ENCODE assay signal across 15 mouse cellular contexts in the genomic region with DNA sequence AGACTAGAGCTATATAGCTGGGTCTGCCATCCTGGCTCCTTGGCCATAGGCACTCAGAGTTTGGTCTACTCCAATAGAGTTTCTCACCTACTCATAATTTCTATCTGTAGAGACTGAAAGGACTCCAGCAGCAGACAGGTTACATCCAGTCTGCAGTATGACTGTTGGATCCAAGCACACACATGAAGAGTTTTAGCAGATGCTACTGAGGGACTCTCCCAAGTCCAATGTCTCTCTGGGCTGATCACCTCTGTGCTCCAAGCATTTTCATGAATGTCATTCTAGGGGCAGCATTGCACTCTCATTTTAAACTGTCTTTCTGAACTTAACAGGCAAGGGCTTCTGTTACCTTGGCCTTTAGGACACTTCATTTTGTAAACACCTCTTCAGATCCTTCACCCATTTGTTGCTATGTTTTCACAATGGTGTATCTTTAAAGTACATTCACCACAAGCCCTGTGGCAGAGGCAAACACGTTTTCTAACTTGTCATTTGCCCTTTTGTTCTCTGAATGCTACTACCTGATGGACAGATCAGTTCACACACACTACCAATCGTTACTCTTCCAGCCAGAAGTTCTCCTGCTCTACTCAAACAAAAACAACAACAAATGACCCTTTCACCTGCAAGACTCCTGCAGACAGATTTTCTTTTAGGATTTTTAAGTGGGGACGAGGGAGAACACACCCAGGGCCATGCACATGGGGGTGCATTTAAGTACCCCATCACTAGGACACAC.
"Had no signal": no experiment of that assay in that cellular context is flagged by ENCODE, and none has a peak within 500 bp of the region (broad histone marks: within the 10 kb centered on the region; RNA-seq: fewer than 3 reads in every experiment).

No protein-coding gene starts in this region.

- H3K9ac ChIP-seq: intestine, embryonic 15.5 days; limb, embryonic 12.5 days; liver, embryonic 14.5 days; midbrain, embryonic 12.5 days had no signal

- ATAC-seq: intestine, embryonic 15.5 days; lung, postnatal 0 days; midbrain, embryonic 16.5 days had no signal

- H3K4me3 ChIP-seq: intestine, embryonic 15.5 days; layer of hippocampus, adult 2 months; limb, embryonic 12.5 days; midbrain, embryonic 12.5 days had no signal

- H3K9me3 ChIP-seq: intestine, embryonic 15.5 days; limb, embryonic 12.5 days; midbrain, embryonic 12.5 days had no signal

- H3K27ac ChIP-seq: intestine, embryonic 15.5 days; layer of hippocampus, adult 2 months; limb, embryonic 12.5 days; liver, embryonic 14.5 days; midbrain, embryonic 12.5 days; stomach, postnatal 0 days had no signal

- DNase-seq: kidney, adult 18-20 months; kidney, postnatal 10 days; kidney, postnatal 4 days; lung, adult 2 months; lung, postnatal 36 days; right cerebral cortex, postnatal 14 days; thymus, postnatal 36 days had no signal

- H3K36me3 ChIP-seq: intestine, embryonic 15.5 days; limb, embryonic 12.5 days; midbrain, embryonic 12.5 days had no signal

- H3K27me3 ChIP-seq: intestine, embryonic 15.5 days; limb, embryonic 12.5 days; midbrain, embryonic 12.5 days had no signal

- H3K4me1 ChIP-seq: intestine, embryonic 15.5 days had no signal

- H3K4me2 ChIP-seq: intestine, embryonic 15.5 days; limb, embryonic 12.5 days; midbrain, embryonic 12.5 days had no signal
